Mouse (Mus musculus) myocyte (in vitro differentiated cells): Measurements from ENCODE around the gene Cntd1. TPM values are rescaled to one million over a fixed set of nuclear protein-coding genes. Genes with fewer than 3 reads are reported as not detected.

Experiments used
- H3K27me3 ChIP-seq: one replicate; pipeline ENCODE4 v1.6.1; 2011; ENCODE audit not compliant: control insufficient read depth, insufficient read depth, insufficient read length
- H3K36me3 ChIP-seq: one replicate; pipeline ENCODE4 v1.6.1; 2011; ENCODE audit not compliant: control insufficient read depth, insufficient read depth
- H3K4me2 ChIP-seq: one replicate; pipeline ENCODE4 v1.6.1; 2011; ENCODE audit warnings: low read depth, control low read depth
- H3K4me3 ChIP-seq: one replicate; pipeline ENCODE4 v1.5.1; 2011; ENCODE audit warnings: mild to moderate bottlenecking, control low read depth, moderate library complexity
- H3K79me2 ChIP-seq: one replicate; pipeline ENCODE4 v1.6.1; 2011; ENCODE audit not compliant: control insufficient read depth, insufficient read depth
- H3ac ChIP-seq: one replicate; pipeline ENCODE4 v1.6.1; 2011; ENCODE audit not compliant: control insufficient read depth, insufficient read length
- CEBPB ChIP-seq: IDR thresholded peaks from 2 replicates; pipeline ENCODE4 v1.6.1; 2011; ENCODE audit warnings: mild to moderate bottlenecking, moderate library complexity; ENCODE audit not compliant: poor library complexity, insufficient read depth, severe bottlenecking
- E2F4 ChIP-seq: IDR thresholded peaks from one replicate; pipeline ENCODE4 v1.6.1; 2011; ENCODE audit warnings: mild to moderate bottlenecking, control low read depth, moderate library complexity; ENCODE audit not compliant: insufficient read depth
- MAX ChIP-seq: IDR thresholded peaks from one replicate; pipeline ENCODE4 v1.6.1; 2011; ENCODE audit warnings: low read depth, mild to moderate bottlenecking, control low read depth
- MYOD1 ChIP-seq, 3 experiments: IDR thresholded peaks; one replicate each; pipeline ENCODE4 v1.6.1; 2011; ENCODE audit warnings: control low read depth in 2 of 3, low read depth in 2 of 3, mild to moderate bottlenecking in 2 of 3, moderate library complexity in 1 of 3; ENCODE audit not compliant: insufficient read length in 2 of 3, control insufficient read depth in 1 of 3
- MYOG ChIP-seq, 3 experiments: IDR thresholded peaks; one replicate each; pipeline ENCODE4 v1.6.1; 2011; ENCODE audit warnings: control low read depth in 2 of 3, low read depth in 2 of 3, mild to moderate bottlenecking in 2 of 3; ENCODE audit not compliant: insufficient read length in 2 of 3, control insufficient read depth in 1 of 3, insufficient read depth in 1 of 3
- POLR2A ChIP-seq: IDR thresholded peaks from one replicate; pipeline ENCODE4 v1.6.1; 2011; ENCODE audit warnings: low read depth, mild to moderate bottlenecking, control low read depth, moderate library complexity; ENCODE audit not compliant: insufficient read length
- POLR2AphosphoS2 ChIP-seq: IDR thresholded peaks from one replicate; pipeline ENCODE4 v1.6.1; 2011; ENCODE audit warnings: low read depth, control low read depth; ENCODE audit not compliant: insufficient read length
- REST ChIP-seq: IDR thresholded peaks from one replicate; pipeline ENCODE4 v1.6.1; 2011; ENCODE audit warnings: mild to moderate bottlenecking, control low read depth, moderate library complexity; ENCODE audit not compliant: insufficient read depth, insufficient read length
- SRF ChIP-seq: IDR thresholded peaks from one replicate; pipeline ENCODE4 v1.6.1; 2011; ENCODE audit warnings: low read depth; ENCODE audit not compliant: control insufficient read depth, insufficient read length
- TCF12 ChIP-seq: IDR thresholded peaks from one replicate; pipeline ENCODE4 v1.6.1; 2011; ENCODE audit warnings: mild to moderate bottlenecking, control low read depth; ENCODE audit not compliant: poor library complexity, insufficient read depth, severe bottlenecking
- TCF3 ChIP-seq: IDR thresholded peaks from one replicate; pipeline ENCODE4 v1.6.1; 2011; ENCODE audit warnings: low read depth, control low read depth; ENCODE audit not compliant: insufficient read length
- USF1 ChIP-seq: IDR thresholded peaks from one replicate; pipeline ENCODE4 v1.6.1; 2011; ENCODE audit warnings: low read depth, mild to moderate bottlenecking, control low read depth, moderate library complexity
- polyA plus RNA-seq: library from polyadenylated mRNA; unstranded; fragments of >200 nt; fragmentation: generic; extraction: Trizol; gene quantifications from one replicate; pipeline ENCODE4 v1.2.1, GENCODE M21; 2012; ENCODE audit warnings: missing spikeins

Cntd1 gene
- polyA plus RNA-seq, 1 experiment = 0.07 TPM

- Histone ChIP-seq H3K27me3 (no peaks in the 10 kb centered on the region), H3K79me2 (no peaks in the 10 kb centered on the region), H3K4me2 (no peak overlapping the region), H3K4me3 (no peak overlapping the region), H3K36me3 (peaks cover 28% of the 10 kb centered on the region), H3ac (no peak overlapping the region)
- TF ChIP-seq POLR2AphosphoS2 (no peak), CEBPB (peak; percentile 88)
Observed at GRCm38 (mm10) chr11:101287306-101287705, 8.5 kb downstream of the Cntd1 start.

- no peak overlapping the region for H3K4me3 ChIP-seq
- H3K79me2 ChIP-seq = no peaks in the 10 kb centered on the region
- H3K4me2 ChIP-seq = no peak overlapping the region
- H3K36me3 ChIP-seq = peaks cover 58% of the 10 kb centered on the region
- no peak overlapping the region for H3ac ChIP-seq
- no peak for TF ChIP-seq REST
- H3K27me3 ChIP-seq = no peaks in the 10 kb centered on the region
Observed at GRCm38 (mm10) chr11:101291231-101291630, 12.4 kb downstream of the Cntd1 start.

GRCm38 (mm10) chr11:101295191-101295590 is 16.4 kb downstream of the Cntd1 start:
- Histone ChIP-seq H3K4me3 (no peak overlapping the region), H3K27me3 (no peaks in the 10 kb centered on the region), H3ac (no peak overlapping the region), H3K4me2 (no peak overlapping the region), H3K79me2 (peaks cover 28% of the 10 kb centered on the region), H3K36me3 (peaks cover 52% of the 10 kb centered on the region)
- no peak for TF ChIP-seq CEBPB
- no peak for TF ChIP-seq POLR2A
- TF ChIP-seq MYOD1 (IDR thresholded peaks at IDR 0.05; ENCODE audit: control insufficient read depth in 1 of 3, insufficient read length in 2 of 3, low read depth in 2 of 3) = no peak
- no peak for TF ChIP-seq REST
- no peak for TF ChIP-seq POLR2AphosphoS2
- TF ChIP-seq USF1 = no peak
- TF ChIP-seq TCF12 = no peak
- no peak for TF ChIP-seq E2F4
- TF ChIP-seq SRF = no peak
- TF ChIP-seq MAX = no peak
- TF ChIP-seq TCF3 = no peak
- no peak for TF ChIP-seq MYOG (IDR thresholded peaks at IDR 0.05; ENCODE audit: control insufficient read depth in 1 of 3, insufficient read depth in 1 of 3, insufficient read length in 2 of 3, low read depth in 2 of 3)

GRCm38 (mm10) chr11:101300881-101301280 is 22.1 kb downstream of the Cntd1 start:
- peak overlapping the region; percentile 97 for H3K4me3 ChIP-seq
- peaks cover 16% of the 10 kb centered on the region for H3K36me3 ChIP-seq
- no peaks in the 10 kb centered on the region for H3K27me3 ChIP-seq
- no peak overlapping the region for H3ac ChIP-seq
- peaks cover 46% of the 10 kb centered on the region for H3K79me2 ChIP-seq
- TF ChIP-seq MYOG (IDR thresholded peaks at IDR 0.05; ENCODE audit: control insufficient read depth in 1 of 3, insufficient read depth in 1 of 3, insufficient read length in 2 of 3, low read depth in 2 of 3) (no peak), E2F4 (no peak), SRF (no peak), MYOD1 (IDR thresholded peaks at IDR 0.05; ENCODE audit: control insufficient read depth in 1 of 3, insufficient read length in 2 of 3, low read depth in 2 of 3) (peak in 2 of 3 experiments; percentile 7 to 20)
- peak overlapping the region; percentile 99 for H3K4me2 ChIP-seq

- peaks cover 14% of the 10 kb centered on the region for H3K36me3 ChIP-seq
- TF ChIP-seq CEBPB (no peak), POLR2A (no peak), REST (no peak), TCF12 (no peak), POLR2AphosphoS2 (no peak)
- peaks cover 46% of the 10 kb centered on the region for H3K79me2 ChIP-seq
- H3K4me2 ChIP-seq = peak overlapping the region; percentile 99
- peak overlapping the region; percentile 44 for H3ac ChIP-seq
- peak overlapping the region; percentile 97 for H3K4me3 ChIP-seq
- no peaks in the 10 kb centered on the region for H3K27me3 ChIP-seq
Observed at GRCm38 (mm10) chr11:101301299-101302003, 22.6 kb downstream of the Cntd1 start.
